Mouse (Mus musculus) embryonic facial prominence, embryonic 15.5 days (tissue): ENCODE measurements around the gene Lekr1. TPM values are rescaled to one million over a fixed set of nuclear protein-coding genes. Genes with fewer than 3 reads are reported as not detected.
A peak's percentile ranks its signal among the peaks of the same experiment; 100 is the strongest.

Source experiments
- ATAC-seq: fragments of 200-750 bp; cut with Nextera tagmentation; 2 replicates; pipeline ENCODE4 v1.8.0; 2017; ENCODE audit warnings: low read depth, moderate TSS enrichment; ENCODE audit not compliant: insufficient number of reproducible peaks, low FRiP score, low TSS enrichment
- H3K27ac ChIP-seq: fragments of 300-500 bp; sonication (generic); replicated peaks from 2 replicates; pipeline ENCODE4 v1.5.1; 2015; ENCODE audit warnings: mild to moderate bottlenecking, inconsistent platforms
- H3K27me3 ChIP-seq: fragments of 300-500 bp; sonication (generic); 2 replicates; pipeline ENCODE4 v1.6.1; 2015; ENCODE audit warnings: inconsistent platforms
- H3K36me3 ChIP-seq: fragments of 300-500 bp; sonication (generic); 2 replicates; pipeline ENCODE4 v1.6.1; 2015; ENCODE audit warnings: mild to moderate bottlenecking, inconsistent platforms
- H3K4me1 ChIP-seq: fragments of 300-500 bp; sonication (generic); 2 replicates; pipeline ENCODE4 v1.6.1; 2015; ENCODE audit warnings: inconsistent platforms
- H3K4me2 ChIP-seq: fragments of 300-500 bp; sonication (generic); replicated peaks from 2 replicates; pipeline ENCODE4 v1.6.1; 2015; ENCODE audit warnings: mild to moderate bottlenecking, inconsistent platforms
- H3K4me3 ChIP-seq: fragments of 300-500 bp; sonication (generic); replicated peaks from 2 replicates; pipeline ENCODE4 v1.5.1; 2015; ENCODE audit warnings: mild to moderate bottlenecking, inconsistent platforms
- H3K9ac ChIP-seq: fragments of 300-500 bp; sonication (generic); 2 replicates; pipeline ENCODE4 v1.6.1; 2015; ENCODE audit warnings: inconsistent platforms
- H3K9me3 ChIP-seq: fragments of 300-500 bp; sonication (generic); replicated peaks from 2 replicates; pipeline ENCODE4 v1.6.1; 2016; ENCODE audit warnings: inconsistent platforms
- WGBS: fragments of 180-500 bp; shearing (Covaris S2); methylation state at CpG from one replicate; pipeline ENCODE4 v1.1.7; 2015; 5-methylcytosine and 5-hydroxymethylcytosine counted together
- polyA plus RNA-seq: library from polyadenylated mRNA; unstranded; fragments of >200 nt; fragmentation: Nextera tagmentation; extraction: Ambion mirVana; gene quantifications from 2 replicates; pipeline ENCODE4 v1.2.1, GENCODE M21; 2015

Lekr1 gene
- polyA plus RNA-seq, 1 experiment from 2014 or later, result 8.1 TPM

DNA sequence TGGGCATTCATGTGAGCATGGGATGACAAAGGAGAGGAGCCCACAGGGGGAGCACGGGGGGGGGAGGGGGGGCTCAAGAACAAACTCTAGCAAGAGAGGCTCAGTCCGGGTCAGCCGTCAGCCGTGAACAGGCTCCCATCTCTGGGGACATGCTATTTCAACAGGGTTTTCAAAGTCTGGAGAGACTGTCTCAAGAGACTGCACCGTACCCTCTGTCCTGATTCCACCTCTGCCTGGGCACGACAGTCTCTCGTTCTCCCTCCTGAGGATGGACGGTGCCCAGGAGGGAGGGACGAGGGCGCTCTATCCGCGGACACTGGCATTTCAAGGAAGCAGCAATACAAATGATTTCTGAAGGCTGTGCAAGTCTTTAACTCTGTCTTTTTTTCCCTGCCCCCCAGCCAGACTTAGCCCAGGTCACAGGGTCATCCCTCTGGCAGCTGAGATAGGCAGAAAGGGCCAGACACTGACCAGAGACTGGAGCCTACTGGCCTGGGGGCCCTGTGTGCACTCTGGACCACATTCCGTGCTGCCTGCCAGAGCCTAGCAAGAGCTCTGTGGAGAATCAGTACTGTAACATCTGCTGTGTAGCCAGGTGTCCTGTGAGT lies 192.8 kb downstream of the Lekr1 start:
- Histone ChIP-seq H3K9me3 (no peaks in the 10 kb centered on the region), H3K27ac (no peak overlapping the region), H3K4me2 (no peak overlapping the region), H3K4me1 (peaks cover 28% of the 10 kb centered on the region), H3K36me3 (no peaks in the 10 kb centered on the region), H3K27me3 (peaks cover 14% of the 10 kb centered on the region), H3K4me3 (no peak overlapping the region), H3K9ac (no peak overlapping the region)
- ATAC-seq, result no peak
- 15% methylated on average over 13 of the region's 13 CpGs for WGBS

DNA sequence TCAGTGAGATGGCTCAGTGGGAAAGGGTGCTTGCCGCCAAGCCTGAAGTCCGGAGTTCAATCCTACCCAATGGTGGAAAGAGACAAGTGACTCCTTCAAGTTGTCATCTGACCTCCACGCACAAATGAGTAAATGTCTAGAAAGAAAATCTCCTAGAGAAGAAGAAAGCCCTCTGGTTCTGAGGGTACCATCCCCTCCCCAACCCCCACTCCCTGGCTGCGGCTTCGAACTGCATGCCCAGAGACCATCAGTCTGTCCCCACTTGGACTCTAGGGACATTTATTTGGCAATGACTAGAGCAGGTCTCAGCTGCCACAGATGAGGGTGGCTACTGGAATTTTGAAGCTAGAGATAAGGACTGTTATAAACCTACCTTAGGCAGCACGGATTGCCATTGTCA lies 193.7 kb downstream of the Lekr1 start:
- Histone ChIP-seq H3K4me3 (no peak overlapping the region), H3K9me3 (no peaks in the 10 kb centered on the region), H3K36me3 (no peaks in the 10 kb centered on the region), H3K4me1 (peaks cover 28% of the 10 kb centered on the region), H3K27me3 (peaks cover 18% of the 10 kb centered on the region), H3K27ac (no peak overlapping the region), H3K9ac (no peak overlapping the region), H3K4me2 (no peak overlapping the region)
- 85% methylated on average over 6 of the region's 6 CpGs for WGBS
- no peak for ATAC-seq

DNA sequence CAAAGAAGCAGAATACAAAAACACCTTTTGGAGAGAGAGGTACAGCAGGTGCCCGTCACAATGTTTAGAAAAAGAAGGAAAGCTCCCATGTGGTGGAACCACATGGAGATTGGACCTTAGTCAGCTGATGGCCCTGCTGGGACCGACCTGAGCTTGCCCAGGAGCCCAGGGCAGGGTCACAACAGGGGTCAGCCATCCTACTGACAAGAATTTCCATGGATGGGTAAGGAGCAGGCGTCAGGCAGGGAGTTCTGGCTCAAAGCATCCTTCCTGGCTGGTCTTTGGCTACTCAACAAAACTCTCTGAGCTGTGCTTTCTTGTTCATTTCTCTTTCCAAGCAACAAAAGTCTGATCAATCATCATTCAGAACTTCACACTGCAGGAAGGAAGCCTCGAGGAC lies 194.9 kb downstream of the Lekr1 start:
- 39% methylated on average over 4 of the region's 4 CpGs for WGBS

DNA sequence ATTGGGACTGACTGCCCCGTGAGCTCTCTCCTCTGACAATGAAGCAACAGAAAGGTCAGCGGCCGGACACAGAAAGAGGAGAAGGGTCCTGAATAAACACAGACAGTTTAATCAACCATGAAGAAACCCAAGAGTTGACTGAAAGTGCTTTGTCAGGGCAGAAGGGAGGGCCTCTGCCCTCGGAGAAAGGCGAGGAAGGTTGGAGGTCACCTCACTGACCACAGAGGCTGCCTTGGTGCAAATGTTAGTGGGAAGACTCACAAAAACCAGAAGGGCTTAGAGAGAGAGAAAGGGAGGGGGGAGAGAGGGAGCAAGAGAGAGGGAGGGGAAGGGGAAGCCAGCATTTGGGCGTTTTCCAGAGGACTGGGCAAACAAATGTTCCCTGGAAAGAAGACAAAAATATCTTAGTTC lies 195.4 kb downstream of the Lekr1 start:
- no peak overlapping the region for H3K4me3 ChIP-seq
- no peaks in the 10 kb centered on the region for H3K36me3 ChIP-seq
- no peak for ATAC-seq
- H3K27ac ChIP-seq, result no peak overlapping the region
- H3K4me2 ChIP-seq, result no peak overlapping the region
- H3K4me1 ChIP-seq, result peaks cover 28% of the 10 kb centered on the region
- H3K9me3 ChIP-seq, result no peaks in the 10 kb centered on the region
- H3K27me3 ChIP-seq, result peaks cover 18% of the 10 kb centered on the region
- no peak overlapping the region for H3K9ac ChIP-seq
- 18% methylated on average over 6 of the region's 6 CpGs for WGBS

More for the DNA sequence above, 194.9 kb downstream of the Lekr1 start:
- no peak overlapping the region for H3K4me3 ChIP-seq
- peaks cover 28% of the 10 kb centered on the region for H3K4me1 ChIP-seq
- peaks cover 18% of the 10 kb centered on the region for H3K27me3 ChIP-seq
- no peaks in the 10 kb centered on the region for H3K36me3 ChIP-seq
- H3K9me3 ChIP-seq, result no peaks in the 10 kb centered on the region
- no peak overlapping the region for H3K4me2 ChIP-seq
- ATAC-seq, result no peak
- H3K27ac ChIP-seq, result no peak overlapping the region
- H3K9ac ChIP-seq, result no peak overlapping the region

DNA sequence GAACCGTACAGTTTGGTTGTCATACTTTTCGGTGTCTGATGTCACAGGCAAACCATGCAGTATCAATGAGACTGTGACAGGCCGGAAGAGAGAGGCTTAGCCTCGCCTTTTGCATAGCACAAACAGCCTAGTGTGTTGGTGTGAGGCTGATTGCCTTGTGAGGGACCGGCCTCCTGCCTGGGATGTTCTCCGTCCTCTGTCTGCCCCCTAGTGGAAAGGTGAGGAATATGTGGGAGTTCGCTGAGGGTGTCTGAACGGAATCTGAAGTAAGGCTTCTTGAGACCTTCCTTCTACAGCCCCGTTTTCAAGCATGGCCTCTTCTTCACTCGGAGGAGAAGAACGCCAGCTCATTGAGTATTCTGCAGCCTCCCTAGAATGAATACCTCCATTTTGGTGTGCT lies 197.3 kb downstream of the Lekr1 start:
- no peak overlapping the region for H3K27ac ChIP-seq
- H3K4me3 ChIP-seq, result peak overlapping the region; percentile 7; the same call in 1 of the 2 replicates
- peak overlapping the region; percentile 46 for H3K4me2 ChIP-seq
- peaks cover 18% of the 10 kb centered on the region for H3K27me3 ChIP-seq
- WGBS, result 2% methylated on average over 11 of the region's 11 CpGs
- no peak overlapping the region for H3K9ac ChIP-seq
- no peaks in the 10 kb centered on the region for H3K36me3 ChIP-seq
- H3K9me3 ChIP-seq, result no peaks in the 10 kb centered on the region
- H3K4me1 ChIP-seq, result peaks cover 24% of the 10 kb centered on the region
- peak; percentile 70 for ATAC-seq

DNA sequence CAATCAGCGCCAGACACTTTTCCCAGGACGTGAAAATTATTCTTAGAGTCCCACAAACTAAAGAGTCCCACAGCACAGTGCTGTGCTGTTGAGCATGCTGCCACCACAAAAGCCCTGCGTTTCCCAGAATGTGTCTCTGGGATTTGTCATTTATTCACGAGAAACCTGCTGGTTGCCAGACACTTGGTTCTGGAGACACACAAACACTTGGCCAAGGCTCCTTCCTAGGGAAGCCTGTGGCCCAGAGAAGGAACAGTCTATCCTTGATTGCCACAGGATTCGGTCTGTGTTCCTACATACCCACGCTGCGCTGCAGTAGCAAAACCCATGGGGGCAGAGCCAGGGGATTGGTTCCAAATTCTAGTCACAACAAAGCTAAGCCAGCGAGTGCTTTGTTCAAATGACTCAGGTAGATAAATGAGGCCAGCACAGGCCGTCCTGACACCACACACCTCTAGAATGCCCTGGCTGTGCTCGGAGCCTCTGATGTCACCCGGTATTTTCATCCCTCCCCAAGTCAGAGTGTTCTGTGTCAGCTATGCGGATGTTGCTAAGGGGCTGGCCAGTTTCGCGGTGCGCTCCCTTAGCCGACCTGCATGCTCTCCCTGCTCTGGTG lies 197.8 kb downstream of the Lekr1 start:
- Histone ChIP-seq H3K36me3 (no peaks in the 10 kb centered on the region), H3K4me2 (peak overlapping the region; percentile 46), H3K9me3 (no peaks in the 10 kb centered on the region), H3K4me1 (peaks cover 18% of the 10 kb centered on the region), H3K27ac (no peak overlapping the region), H3K27me3 (peaks cover 18% of the 10 kb centered on the region), H3K4me3 (peak overlapping the region; percentile 7; the same call in 1 of the 2 replicates), H3K9ac (no peak overlapping the region)
- 48% methylated on average over 16 of the region's 16 CpGs for WGBS
- no peak for ATAC-seq

DNA sequence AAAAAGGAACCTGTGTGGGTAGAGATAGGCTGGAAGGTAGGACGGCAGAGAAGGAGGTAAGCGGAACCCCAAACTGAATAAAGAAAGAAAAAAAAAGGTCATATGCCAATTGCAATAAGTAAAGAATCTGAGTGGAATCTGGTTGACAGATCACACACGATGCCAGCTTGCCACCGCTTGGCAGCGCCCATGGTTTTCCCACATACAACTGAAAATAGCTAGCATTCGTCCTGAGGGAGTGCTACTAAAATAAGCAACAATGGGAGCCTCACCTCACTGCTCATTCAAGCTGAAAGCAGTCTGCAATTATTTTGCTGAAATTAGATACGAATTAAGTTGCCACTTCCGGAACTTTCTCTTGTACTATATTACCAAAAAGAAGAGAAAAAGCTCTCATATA lies 202.9 kb downstream of the Lekr1 start:
- H3K9ac ChIP-seq, result no peak overlapping the region
- WGBS, result 85% methylated on average over 8 of the region's 8 CpGs
- no peak overlapping the region for H3K4me3 ChIP-seq
- no peaks in the 10 kb centered on the region for H3K9me3 ChIP-seq
- 0 out of 2 replicates have a peak, but pooled peaks cover 3% of the 10 kb centered on the region for H3K27me3 ChIP-seq
- no peak overlapping the region for H3K4me2 ChIP-seq
- no peak overlapping the region for H3K27ac ChIP-seq
- no peaks in the 10 kb centered on the region for H3K36me3 ChIP-seq
- no peak for ATAC-seq
- peaks cover 10% of the 10 kb centered on the region for H3K4me1 ChIP-seq

DNA sequence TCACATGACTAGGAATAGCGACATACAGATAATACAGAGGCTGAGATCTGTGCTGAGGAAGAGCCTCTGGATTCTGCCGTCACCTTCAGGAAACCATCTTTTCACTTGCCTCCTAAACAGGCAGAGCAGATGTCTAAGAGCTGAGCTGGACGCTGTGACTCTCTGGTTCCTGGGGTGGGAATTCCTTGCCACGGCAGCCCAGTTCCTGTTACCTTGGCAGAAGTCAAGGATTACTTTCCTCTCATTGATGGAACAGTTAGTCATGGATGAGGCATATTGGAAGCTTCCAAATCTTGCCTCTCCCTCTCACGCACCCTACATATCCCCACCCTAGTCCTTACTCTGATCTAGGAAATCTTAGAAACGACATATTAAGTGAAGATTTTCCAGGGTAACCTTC lies 203.7 kb downstream of the Lekr1 start:
- Histone ChIP-seq H3K27ac (no peak overlapping the region), H3K9me3 (no peaks in the 10 kb centered on the region), H3K36me3 (no peaks in the 10 kb centered on the region), H3K4me1 (peaks cover 10% of the 10 kb centered on the region), H3K4me3 (no peak overlapping the region), H3K9ac (no peak overlapping the region), H3K4me2 (no peak overlapping the region), H3K27me3 (no peaks in the 10 kb centered on the region)
- 71% methylated on average over 6 of the region's 6 CpGs for WGBS
- no peak for ATAC-seq

DNA sequence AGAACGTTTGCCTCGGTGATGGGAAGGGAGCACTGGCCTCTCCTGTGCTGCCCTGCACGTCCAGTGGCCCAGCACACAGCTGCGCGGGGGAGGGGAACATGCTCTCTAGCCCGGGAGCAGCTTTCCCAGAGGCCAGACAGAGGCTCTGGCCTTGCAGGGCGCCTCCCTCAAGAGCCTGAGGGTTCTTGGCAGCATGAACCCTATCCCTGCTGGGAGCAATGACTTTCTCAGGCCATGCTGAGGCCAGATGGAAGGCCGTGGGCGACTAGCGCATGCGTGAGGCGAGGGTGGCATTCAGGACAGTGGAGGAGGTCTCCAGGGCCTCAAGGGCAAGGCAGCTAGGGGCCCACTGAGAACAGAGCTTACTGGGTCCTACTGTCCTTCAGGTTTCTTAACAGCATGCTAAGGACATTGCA lies 205.2 kb downstream of the Lekr1 start:
- ATAC-seq, result peak; percentile 69
- WGBS, result 18% methylated on average over 12 of the region's 12 CpGs
- H3K9me3 ChIP-seq, result no peaks in the 10 kb centered on the region
- no peak overlapping the region for H3K9ac ChIP-seq
- H3K36me3 ChIP-seq, result no peaks in the 10 kb centered on the region
- 0 out of 2 replicates have a peak overlapping the region, but pooled peaks have one; percentile 12 for H3K4me2 ChIP-seq
- peaks cover 10% of the 10 kb centered on the region for H3K4me1 ChIP-seq
- H3K27me3 ChIP-seq, result no peaks in the 10 kb centered on the region
- H3K27ac ChIP-seq, result no peak overlapping the region
- no peak overlapping the region for H3K4me3 ChIP-seq

DNA sequence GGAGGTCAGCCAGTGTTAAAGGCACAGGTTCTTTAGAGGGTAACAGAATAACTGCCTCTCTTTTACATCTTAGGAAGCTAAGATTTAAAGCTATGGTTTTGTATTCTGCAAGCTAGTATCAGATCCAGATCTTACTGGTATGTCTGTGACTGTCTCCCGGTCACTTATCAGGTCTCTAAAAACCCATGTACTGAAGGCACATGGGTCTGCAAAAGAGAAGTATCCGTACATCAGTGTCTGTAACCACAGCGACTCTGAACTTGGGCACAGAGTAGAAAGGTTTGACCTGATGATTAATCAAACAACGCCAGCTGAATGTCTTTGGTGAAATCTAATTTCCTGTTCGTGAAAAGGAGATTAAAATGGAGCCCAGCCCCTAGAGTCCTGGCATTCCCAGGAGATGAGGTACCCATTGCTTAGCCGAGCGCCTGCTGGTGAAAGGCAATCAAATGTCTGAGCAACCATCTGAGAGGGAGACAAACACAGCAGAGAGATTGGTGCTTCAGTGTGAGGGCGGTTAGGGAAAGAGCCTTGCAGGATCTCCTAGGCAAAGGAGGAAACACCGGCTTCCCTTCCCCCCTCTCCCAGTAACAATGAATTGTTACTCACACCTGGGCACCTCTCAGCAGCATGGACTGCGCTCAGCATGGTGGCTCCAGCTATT lies 205.7 kb downstream of the Lekr1 start:
- no peak overlapping the region for H3K9ac ChIP-seq
- WGBS, result 55% methylated on average over 10 of the region's 10 CpGs
- H3K9me3 ChIP-seq, result no peaks in the 10 kb centered on the region
- H3K4me1 ChIP-seq, result peaks cover 10% of the 10 kb centered on the region
- ATAC-seq, result no peak
- H3K4me3 ChIP-seq, result no peak overlapping the region
- no peaks in the 10 kb centered on the region for H3K27me3 ChIP-seq
- H3K36me3 ChIP-seq, result no peaks in the 10 kb centered on the region
- H3K27ac ChIP-seq, result no peak overlapping the region
- H3K4me2 ChIP-seq, result no peak overlapping the region

DNA sequence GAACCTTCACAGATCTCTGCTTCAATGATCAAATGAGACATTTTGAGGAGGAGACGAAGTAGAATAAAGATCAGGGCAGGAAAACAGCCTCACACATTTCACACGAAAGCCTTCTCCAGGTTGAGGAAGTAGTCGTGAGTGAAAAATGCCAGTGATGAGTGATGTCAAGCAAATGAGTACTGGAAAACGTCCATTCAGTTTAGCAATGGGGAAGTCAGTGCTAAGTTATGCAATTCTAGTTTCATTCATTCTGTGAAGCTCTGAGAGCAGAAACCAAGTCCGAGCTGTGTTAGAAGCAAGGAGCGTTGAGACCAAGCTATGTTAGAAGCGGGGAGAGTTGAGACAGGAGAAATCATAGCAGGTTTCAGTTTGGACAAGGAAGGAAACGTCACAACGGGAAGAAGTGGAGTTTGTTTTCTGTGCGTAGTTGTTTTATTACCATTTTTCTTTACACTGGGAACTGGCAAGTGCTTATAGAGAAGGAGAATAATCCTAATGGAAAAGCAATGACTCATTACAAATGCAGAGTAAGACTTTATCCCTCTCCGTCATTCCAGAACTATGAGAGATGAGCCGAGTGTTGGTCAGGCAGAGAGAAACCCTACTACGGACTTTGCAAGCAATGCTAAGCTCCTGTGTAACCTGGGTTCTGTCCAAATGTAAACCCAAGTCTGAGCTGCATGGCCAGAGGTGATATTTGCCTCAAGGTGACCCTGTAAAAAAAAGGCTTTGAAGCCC lies 207.2 kb downstream of the Lekr1 start:
- no peak for ATAC-seq
- 76% methylated on average over 13 of the region's 13 CpGs for WGBS
- no peak overlapping the region for H3K9ac ChIP-seq
- H3K4me1 ChIP-seq, result peaks cover 10% of the 10 kb centered on the region
- H3K4me3 ChIP-seq, result no peak overlapping the region
- H3K9me3 ChIP-seq, result no peaks in the 10 kb centered on the region
- no peak overlapping the region for H3K4me2 ChIP-seq
- no peaks in the 10 kb centered on the region for H3K36me3 ChIP-seq
- H3K27me3 ChIP-seq, result no peaks in the 10 kb centered on the region
- H3K27ac ChIP-seq, result no peak overlapping the region
